Mouse (Mus musculus): ENCODE measurements around the gene Aifm1. TPM values are rescaled to one million over a fixed set of nuclear protein-coding genes. Genes with fewer than 3 reads are reported as not detected.

Aifm1 gene
- polyA plus RNA-seq, 1 experiment: 33.5 TPM

DNA sequence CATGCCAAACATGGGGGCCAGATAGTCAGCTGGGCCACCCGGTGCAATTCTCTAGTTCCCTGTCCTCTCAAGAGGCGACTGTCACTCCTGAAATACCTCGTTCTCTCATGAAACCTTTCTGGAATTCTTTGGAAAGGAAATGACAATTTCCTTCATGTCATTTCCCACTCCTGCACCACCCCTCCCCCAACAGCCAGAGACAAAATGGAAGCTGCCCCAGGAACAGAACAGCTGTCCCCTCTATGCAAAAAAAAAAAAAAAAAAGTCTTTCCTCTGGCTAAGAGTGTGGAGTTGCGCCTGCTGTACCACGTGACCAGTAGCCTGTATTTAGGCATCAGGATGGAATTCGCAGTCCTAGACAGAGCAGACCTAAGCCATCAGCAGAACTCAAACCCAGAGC, 85.1 kb downstream of the Aifm1 start:
- no peak for DNase-seq (ENCODE audit: extremely low spot score in 1 of 2, low spot score in 1 of 2)

GRCm38 (mm10) chrX:48425280-48425679, 88.1 kb downstream of the Aifm1 start:
- no peak for DNase-seq (ENCODE audit: extremely low spot score in 1 of 2, low spot score in 1 of 2)

Other genes starting within 250 kb of the Aifm1 start
- gene Bcorl1, start 172.2 kb downstream of the Aifm1 start, polyA plus RNA-seq (2012; rRNA removed): 8.0 and 9.2 TPM in 2 replicates
- 0.84 and 1.0 TPM in 2 replicates for gene Elf4, start 50.4 kb downstream of the Aifm1 start, polyA plus RNA-seq (2012; rRNA removed)
- 65.6 and 66.1 TPM in 2 replicates for gene Rab33a, start 5.7 kb upstream of the Aifm1 start, polyA plus RNA-seq (2012; rRNA removed)
- 26.9 and 30.3 TPM in 2 replicates for gene Zfp280c, start 80.9 kb upstream of the Aifm1 start, polyA plus RNA-seq (2012; rRNA removed)
- 44.0 and 48.8 TPM in 2 replicates for gene Slc25a14, start 109.8 kb upstream of the Aifm1 start, polyA plus RNA-seq (2012; rRNA removed)
- gene Gpr119, start 160.9 kb upstream of the Aifm1 start, polyA plus RNA-seq (2012; rRNA removed): not detected in 2 replicates
- 8.8 and 11.1 TPM in 2 replicates for gene Rbmx2, start 181.4 kb upstream of the Aifm1 start, polyA plus RNA-seq (2012; rRNA removed)

Data from frontal cortex, adult 2 months (tissue).